Mouse (Mus musculus) ovary, adult 18-20 months (tissue): ENCODE data around the gene Ifih1.

Experiments
- DNase-seq: peaks from one replicate; pipeline ENCODE4 v3.0.0; 2022; ENCODE audit warnings: low spot score, mixed read lengths

Gene Ifih1

GRCm38 (mm10) chr2:62646014-62646645, at the start of gene Ifih1:
Ifih1 (minus strand) TSS chr2:62646255.
- peak; percentile 39 for DNase-seq

GRCm38 (mm10) chr2:62685934-62686333, 39.9 kb upstream of the Ifih1 start:
- no peak for DNase-seq

- DNase-seq = no peak
These were observed 39.0 kb upstream of the Ifih1 start for GRCm38 (mm10) chr2:62684989-62685595.

GRCm38 (mm10) chr2:62681667-62682066, 35.6 kb upstream of the Ifih1 start:
- DNase-seq = peak; percentile 16

GRCm38 (mm10) chr2:62672788-62673187, 26.7 kb upstream of the Ifih1 start:
- no peak for DNase-seq

GRCm38 (mm10) chr2:62670767-62671166, 24.7 kb upstream of the Ifih1 start:
- no peak for DNase-seq

GRCm38 (mm10) chr2:62670301-62670700, 24.2 kb upstream of the Ifih1 start:
- DNase-seq = no peak

GRCm38 (mm10) chr2:62669848-62670247, 23.8 kb upstream of the Ifih1 start:
- DNase-seq = no peak

- no peak for DNase-seq
These were observed 19.5 kb upstream of the Ifih1 start for GRCm38 (mm10) chr2:62665536-62665935.

GRCm38 (mm10) chr2:62664839-62665238, 18.8 kb upstream of the Ifih1 start:
- DNase-seq = no peak

- peak; percentile 74 for DNase-seq
These were observed 18.1 kb upstream of the Ifih1 start, which contains the start of gene Gca for GRCm38 (mm10) chr2:62664135-62664670. Gca (plus strand) TSS chr2:62664285.

- DNase-seq = no peak
These were observed 16.5 kb upstream of the Ifih1 start for GRCm38 (mm10) chr2:62662560-62662959.

- no peak for DNase-seq
These were observed 14.5 kb upstream of the Ifih1 start for GRCm38 (mm10) chr2:62660565-62660964.

GRCm38 (mm10) chr2:62656072-62656471, 10.0 kb upstream of the Ifih1 start:
- DNase-seq = no peak

- DNase-seq = no peak
These were observed 8.7 kb upstream of the Ifih1 start for GRCm38 (mm10) chr2:62654519-62655338.

- DNase-seq = no peak
These were observed 6.4 kb upstream of the Ifih1 start for GRCm38 (mm10) chr2:62652466-62652865.

- DNase-seq = no peak
These were observed 5.8 kb upstream of the Ifih1 start for GRCm38 (mm10) chr2:62651890-62652289.

GRCm38 (mm10) chr2:62646671-62647289, 725 bp upstream of the Ifih1 start:
- DNase-seq = no peak

GRCm38 (mm10) chr2:62645475-62645874, 580 bp downstream of the Ifih1 start:
- no peak for DNase-seq

- DNase-seq = no peak
These were observed 1.2 kb downstream of the Ifih1 start for GRCm38 (mm10) chr2:62644891-62645290.

GRCm38 (mm10) chr2:62643405-62644305, 2.4 kb downstream of the Ifih1 start:
- peak; percentile 10 for DNase-seq
